19 mouse cellular contexts compared by ENCODE assay signal in the genomic region with DNA sequence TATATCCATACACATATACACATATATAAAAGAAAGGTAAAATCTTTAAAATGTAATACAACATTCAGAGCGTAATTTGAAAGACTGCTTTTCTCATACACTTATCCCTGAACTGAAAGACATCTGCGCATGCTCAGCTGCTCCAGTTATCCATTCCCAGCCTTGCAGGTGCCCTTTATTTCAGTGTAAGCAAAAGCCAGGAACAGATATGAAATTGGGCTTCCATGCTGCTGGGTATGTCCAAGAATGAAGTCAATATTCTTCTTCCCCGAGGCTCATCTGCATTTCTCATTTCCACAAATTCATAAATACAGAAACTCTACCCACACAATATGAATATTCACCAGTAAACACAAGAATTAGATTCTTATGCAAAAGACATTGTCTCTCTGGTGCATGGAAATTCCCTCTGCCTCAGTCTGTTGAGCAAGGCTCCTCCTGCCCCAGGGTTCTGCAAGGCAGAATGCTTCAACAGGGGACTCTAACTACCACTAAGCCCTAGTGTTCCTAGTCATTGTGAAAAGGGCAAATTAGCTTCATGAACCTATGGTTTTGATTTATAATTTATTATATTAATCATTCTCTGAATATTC.
DNase-seq lines count a peak whose midpoint lies in the region; ATAC-seq lines count a peak whose summit lies in the region.
"Had no signal": no experiment of that assay in that cellular context is flagged by ENCODE, and none has a peak within 500 bp of the region (broad histone marks: within the 10 kb centered on the region; RNA-seq: fewer than 3 reads in every experiment).

No protein-coding gene starts in this region.

- ATAC-seq in frontal cortex, adult (ENCODE audit: low TSS enrichment): peak; percentile 84
- ATAC-seq in megakaryocyte, adult 5-6 weeks (ENCODE audit: poor library complexity, severe bottlenecking): no peak
- ATAC-seq: CD4-positive, CD25-positive, alpha-beta regulatory T cell, adult 4 months; hindbrain, embryonic 16.5 days; intestine, embryonic 15.5 days had no signal

- no peak for DNase-seq in frontal cortex, postnatal 25 days (ENCODE audit: low spot score in 2 of 2)
- DNase-seq in layer of hippocampus, adult 18-20 months (ENCODE audit: low spot score in 2 of 2): peak; percentile 25 to 55
- DNase-seq in layer of hippocampus, postnatal 10 days (ENCODE audit: low spot score in 2 of 2): no peak
- DNase-seq in right cerebral cortex, adult 18-20 months: peak; percentile 39
- DNase-seq in right cerebral cortex, postnatal 36 days (ENCODE audit: low spot score in 2 of 2): no peak
- peak; percentile 34 for DNase-seq in layer of hippocampus, adult 9-11 months
- DNase-seq: cerebellum, adult 18-20 months; cerebellum, postnatal 14 days; gastrocnemius, postnatal 25 days; heart, adult 2 months; kidney, adult 8-10 months; kidney, postnatal 10 days; lung, postnatal 4 days; thymus, postnatal 36 days had no signal

Comparison
In these comparisons a context has a peak if more than half of its experiments do, and no peak if none do; other contexts are left out.
1. DNase-seq: peak in layer of hippocampus, adult 18-20 months (2 of 2), right cerebral cortex, adult 18-20 months (single experiment) and layer of hippocampus, adult 9-11 months (single experiment); none in frontal cortex, postnatal 25 days (0 of 2), layer of hippocampus, postnatal 10 days (0 of 2) and right cerebral cortex, postnatal 36 days (0 of 2).